Mouse (Mus musculus) heart, embryonic 11.5 days (tissue): ENCODE data around the gene Sept7. TPM values are rescaled to one million over a fixed set of nuclear protein-coding genes. Genes with fewer than 3 reads are reported as not detected.

Source experiments
- polyA plus RNA-seq: library from polyadenylated mRNA; unstranded; fragments of >200 nt; fragmentation: Nextera tagmentation; extraction: Ambion mirVana; gene quantifications from 2 replicates; pipeline ENCODE4 v1.2.1, GENCODE M21; 2014

Sept7 gene
- polyA plus RNA-seq, 1 experiment from 2014 or later = 284 TPM

Other genes with a start within 250 kb of the Sept7 start
- gene Gm10181, start 163.0 kb upstream of the Sept7 start, polyA plus RNA-seq = not detected in 2 replicates
- 22.4 and 24.2 TPM in 2 replicates for gene Herpud2, start 100.6 kb upstream of the Sept7 start, polyA plus RNA-seq
- 20.9 and 21.5 TPM in 2 replicates for gene Eepd1, start 229.1 kb downstream of the Sept7 start, polyA plus RNA-seq